Mouse (Mus musculus) thymus, adult 2 months (tissue): Measurements from ENCODE around the gene Aldh3a2.

ENCODE experiments used
- CTCF ChIP-seq: fragments of 200-500 bp; IDR thresholded peaks from 2 replicates; pipeline ENCODE4 v1.5.1; 2012; ENCODE audit warnings: mild to moderate bottlenecking, control low read depth, low read length, moderate library complexity, borderline replicate concordance; ENCODE audit not compliant: control insufficient read depth, poor library complexity, insufficient read depth; ENCODE audit errors: extremely low read depth
- POLR2A ChIP-seq: fragments of 200-500 bp; IDR thresholded peaks from 2 replicates; pipeline ENCODE4 v1.6.1; 2012; ENCODE audit warnings: mild to moderate bottlenecking, low read length, control low read depth, moderate library complexity; ENCODE audit not compliant: control insufficient read depth, poor library complexity, insufficient read depth; ENCODE audit errors: extremely low read depth

- TF ChIP-seq CTCF (no peak), POLR2A (no peak)
Measured at GRCm38 (mm10) chr11:61208316-61208715, 58.9 kb downstream of the Aldh3a2 start.
